Mouse (Mus musculus) left cerebral cortex, postnatal 25 days (tissue): ENCODE measurements at regions not wholly inside any gene's neighbourhood (a gene's known extent, or its start where the extent isn't known, plus 50 kb on each side); places are given as distances from the start of the nearest gene placed in this dataset.
A peak's percentile ranks its signal among the peaks of the same experiment; 100 is the strongest.

ENCODE experiments used
- DNase-seq, 2 experiments: peaks; one replicate each; pipeline ENCODE4 v3.0.0; 2022; ENCODE audit warnings: low spot score in 2 of 2, mixed read lengths in 1 of 2
- intact Hi-C: fragments of 180-260 bp; cut with DNase I; formaldehyde crosslinking; loops from one replicate; pipeline ENCODE4 v1.15.1; 2025

- intact Hi-C loops: loop anchor here (2.0 kb wide), 1 partner anchor 36 kb away; no protein-coding TSS in a partner anchor
- peak in 1 of 2 experiments; percentile 74 for DNase-seq
Measured at GRCm38 (mm10) chr10:109607121-109607520, 596.3 kb upstream of the Syt1 start.

GRCm38 (mm10) chr10:109603241-109603640, 592.5 kb upstream of the Syt1 start:
- intact Hi-C loops: loop anchor here (5.0 kb wide), 1 partner anchor 76 kb away; no protein-coding TSS in a partner anchor
- DNase-seq: peak in 1 of 2 experiments; percentile 59

- intact Hi-C loops: no loop called here
- peak; percentile 27 to 77 for DNase-seq
Measured at GRCm38 (mm10) chr10:109598604-109599003, 587.8 kb upstream of the Syt1 start.

GRCm38 (mm10) chr10:109573200-109573599, 562.4 kb upstream of the Syt1 start:
- no peak for DNase-seq
- intact Hi-C loops: no loop called here

GRCm38 (mm10) chr10:109569798-109570197, 559.0 kb upstream of the Syt1 start:
- intact Hi-C loops: no loop called here
- no peak for DNase-seq

GRCm38 (mm10) chr10:109566675-109567074, 555.9 kb upstream of the Syt1 start:
- intact Hi-C loops: no loop called here
- DNase-seq: no peak

GRCm38 (mm10) chr10:109561638-109562037, 550.9 kb upstream of the Syt1 start:
- intact Hi-C loops: no loop called here
- peak; percentile 14 to 52 for DNase-seq

- DNase-seq: peak; percentile 9 to 14
- intact Hi-C loops: no loop called here
Measured at GRCm38 (mm10) chr10:109561094-109561493, 550.3 kb upstream of the Syt1 start.

- DNase-seq: no peak
- intact Hi-C loops: loop anchor here (5.0 kb wide), 1 partner anchor 99 kb away; no protein-coding TSS in a partner anchor
Measured at GRCm38 (mm10) chr10:109543301-109543700, 532.5 kb upstream of the Syt1 start.

GRCm38 (mm10) chr10:109540229-109540628, 529.4 kb upstream of the Syt1 start:
- peak in 1 of 2 experiments; percentile 59 for DNase-seq
- intact Hi-C loops: loop anchor here (5.0 kb wide), 1 partner anchor 102 kb away; no protein-coding TSS in a partner anchor

- DNase-seq: peak; percentile 12 to 60
- intact Hi-C loops: loop anchor here (5.0 kb wide), 2 partner anchors 74 to 114 kb away; no protein-coding TSS in a partner anchor
Measured at GRCm38 (mm10) chr10:109528096-109528495, 517.3 kb upstream of the Syt1 start.

GRCm38 (mm10) chr10:109521681-109522080, 510.9 kb upstream of the Syt1 start:
- intact Hi-C loops: no loop called here
- no peak for DNase-seq

- intact Hi-C loops: no loop called here
- peak in 1 of 2 experiments; percentile 68 for DNase-seq
Measured at GRCm38 (mm10) chr10:109517664-109518063, 506.9 kb upstream of the Syt1 start.

GRCm38 (mm10) chr10:109515225-109515624, 504.4 kb upstream of the Syt1 start:
- DNase-seq: no peak
- intact Hi-C loops: no loop called here

GRCm38 (mm10) chr10:109510917-109511715, 500.3 kb upstream of the Syt1 start:
- intact Hi-C loops: no loop called here

GRCm38 (mm10) chr10:109508553-109508952, 497.8 kb upstream of the Syt1 start:
- intact Hi-C loops: no loop called here
- DNase-seq: no peak

More at GRCm38 (mm10) chr10:109510917-109511715, 500.3 kb upstream of the Syt1 start:
- no peak for DNase-seq

GRCm38 (mm10) chr10:109507228-109507627, 496.4 kb upstream of the Syt1 start:
- DNase-seq: no peak
- intact Hi-C loops: no loop called here

GRCm38 (mm10) chr10:109504683-109505082, 493.9 kb upstream of the Syt1 start:
- intact Hi-C loops: no loop called here

GRCm38 (mm10) chr10:109500861-109501260, 490.1 kb upstream of the Syt1 start:
- intact Hi-C loops: no loop called here
- DNase-seq: no peak

More at GRCm38 (mm10) chr10:109504683-109505082, 493.9 kb upstream of the Syt1 start:
- no peak for DNase-seq

GRCm38 (mm10) chr10:109498301-109498700, 487.5 kb upstream of the Syt1 start:
- DNase-seq: no peak
- intact Hi-C loops: loop anchor here (5.0 to 10.0 kb wide), 2 partner anchors 486 to 764 kb away; partner anchors contain the start of gene Syt1

- intact Hi-C loops: loop anchor here (5.0 to 10.0 kb wide), 2 partner anchors 484 to 761 kb away; partner anchors contain the start of gene Syt1
- peak; percentile 67 to 90 for DNase-seq
Measured at GRCm38 (mm10) chr10:109496161-109496560, 485.4 kb upstream of the Syt1 start.
